Mouse (Mus musculus) heart, adult 8-10 months (tissue): ENCODE data around the gene Cntn6. TPM values are rescaled to one million over a fixed set of nuclear protein-coding genes. Genes with fewer than 3 reads are reported as not detected.

Experiments used
- DNase-seq: peaks from one replicate; pipeline ENCODE4 v3.0.0; 2022; ENCODE audit warnings: low spot score
- total RNA-seq, 4 experiments: library from RNA; stranded (reverse); gene quantifications; 2 replicates each; pipeline ENCODE4 v1.2.4; 2022

The Cntn6 gene
- total RNA-seq, 4 experiments from 2014 or later = not detected

DNA sequence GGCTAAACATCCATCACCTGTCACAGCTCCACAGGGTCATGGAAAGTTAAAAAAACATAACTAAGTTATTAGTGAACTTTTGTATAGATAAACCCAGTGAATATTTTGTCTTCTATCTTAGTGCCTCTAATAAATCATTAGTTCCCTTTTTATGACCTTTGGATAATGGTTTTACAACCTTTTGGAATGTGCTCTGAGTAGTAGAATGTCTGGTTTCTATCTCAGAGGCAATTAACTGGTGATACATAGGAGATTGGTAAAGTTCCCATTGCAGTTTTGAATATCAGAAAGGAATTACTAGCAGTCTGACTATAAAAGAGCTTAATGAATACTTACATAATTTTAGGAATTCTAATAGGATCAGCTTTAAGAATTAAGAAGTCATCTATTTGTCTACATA, 265.5 kb downstream of the Cntn6 start:
- no peak for DNase-seq

DNA sequence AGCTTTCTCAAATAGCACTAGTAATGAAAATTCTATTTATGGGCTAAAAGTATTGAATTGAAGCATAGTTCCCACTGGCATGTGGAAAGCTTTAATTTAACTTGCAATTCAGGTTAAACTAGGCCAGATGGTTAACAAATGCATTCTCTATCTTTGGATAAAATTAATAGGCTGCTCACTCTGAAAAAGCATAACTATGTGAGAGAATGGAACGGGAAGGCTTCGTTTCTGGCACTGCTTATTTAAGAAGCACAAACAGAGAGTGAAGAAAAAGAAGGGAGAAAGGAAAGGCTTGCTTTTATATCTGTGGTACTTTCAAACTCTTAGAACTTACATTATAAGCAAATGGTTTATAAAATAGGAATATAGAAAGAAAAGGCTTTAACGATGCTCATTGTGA, 268.6 kb downstream of the Cntn6 start:
- DNase-seq = no peak

DNA sequence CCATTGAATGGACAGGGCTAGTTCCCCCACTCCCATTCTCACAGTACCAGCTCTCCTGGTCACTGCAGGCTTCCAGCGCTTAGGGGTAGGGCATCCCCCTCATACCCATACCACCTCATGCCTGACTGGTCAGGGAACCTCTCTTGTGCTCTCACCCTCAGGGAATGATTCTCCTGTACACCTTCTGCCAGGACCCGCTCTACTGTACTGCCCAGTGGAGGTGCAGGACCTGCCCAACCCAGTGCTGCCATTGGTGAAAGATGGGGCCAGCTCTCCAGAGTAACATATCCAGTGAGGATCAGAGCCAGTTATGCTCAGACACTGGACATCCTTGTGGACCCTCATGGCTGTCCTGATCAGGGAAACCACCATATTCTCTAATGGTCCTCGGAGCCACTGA, 291.3 kb downstream of the Cntn6 start:
- no peak for DNase-seq

GRCm38 (mm10) chr6:104787502-104787901, 294.9 kb downstream of the Cntn6 start:
- no peak for DNase-seq

DNA sequence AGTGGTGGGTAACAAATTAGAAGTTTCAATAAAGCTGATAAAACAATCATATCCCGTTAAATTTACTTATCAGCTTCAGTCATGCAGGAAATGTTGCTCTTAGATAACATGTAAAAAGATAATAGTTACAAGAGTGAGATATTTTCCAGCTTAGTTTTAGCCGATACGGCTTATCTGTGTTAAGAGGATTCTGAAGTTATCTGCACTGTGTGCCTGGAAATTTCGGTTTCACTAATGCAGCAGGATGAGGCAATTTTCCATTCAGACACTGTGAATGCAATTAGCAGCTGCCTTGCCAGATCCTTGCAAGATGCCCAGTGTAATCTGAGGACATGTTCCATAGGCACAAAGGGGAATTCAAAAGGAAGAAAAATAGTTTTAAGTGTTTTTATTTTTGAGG, 315.9 kb downstream of the Cntn6 start:
- DNase-seq = no peak

DNA sequence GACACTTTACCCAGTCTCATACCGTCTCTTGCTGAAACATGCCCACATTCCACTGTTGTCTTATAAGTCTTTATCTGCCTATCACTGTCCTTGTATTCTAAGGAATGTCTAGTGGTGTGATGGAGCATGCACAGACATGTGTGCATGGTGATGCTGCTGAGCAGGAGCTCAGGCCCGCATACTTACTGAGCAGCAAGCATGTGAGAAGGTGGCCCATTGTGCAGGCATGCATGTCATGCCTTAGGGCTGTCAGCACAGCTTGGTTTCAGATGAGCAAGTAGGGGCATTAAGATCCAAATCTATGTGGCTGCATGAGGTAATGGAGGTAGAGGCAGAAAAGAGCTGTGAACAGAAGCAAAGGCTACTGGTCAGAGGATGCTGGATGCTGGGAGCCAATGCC, 323.0 kb downstream of the Cntn6 start:
- no peak for DNase-seq

DNA sequence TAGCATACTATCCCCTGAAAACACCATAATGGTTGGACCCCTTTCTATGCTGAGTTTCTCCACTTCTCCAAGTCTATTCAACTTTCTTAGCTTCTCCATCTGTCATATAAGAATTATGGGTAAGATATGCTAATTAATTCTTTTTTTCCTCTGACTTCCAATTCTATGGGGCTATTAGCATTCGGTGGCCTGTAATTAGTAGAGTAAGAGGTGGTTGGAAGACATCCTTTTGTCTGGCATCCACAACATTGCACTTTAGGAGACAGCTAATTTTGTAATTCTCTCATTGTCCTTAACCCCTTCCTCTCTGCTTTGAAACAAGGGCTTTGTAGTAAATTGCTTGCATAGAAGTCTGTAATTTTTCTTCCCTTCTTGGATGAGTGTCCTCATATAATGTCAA, 387.1 kb downstream of the Cntn6 start:
- DNase-seq = no peak

DNA sequence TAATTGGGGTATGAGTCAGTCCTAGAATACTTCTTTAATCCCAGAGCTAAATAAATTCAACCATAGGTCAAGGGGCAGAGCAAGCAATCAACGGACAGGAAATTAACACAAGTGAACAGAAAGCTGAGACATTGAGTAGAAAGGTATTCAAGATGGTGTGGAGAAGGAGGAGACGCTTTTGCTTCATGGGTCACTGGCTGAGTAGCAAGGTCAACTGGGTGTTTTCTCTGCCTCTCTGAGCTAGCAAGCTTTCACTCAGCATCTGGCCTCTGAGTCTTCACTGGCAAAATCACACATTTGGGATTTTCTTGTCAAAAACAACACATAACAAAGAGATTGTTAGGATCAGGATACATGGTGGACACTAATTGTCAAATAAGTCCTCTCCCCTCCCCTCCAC, 391.4 kb downstream of the Cntn6 start:
- no peak for DNase-seq

DNA sequence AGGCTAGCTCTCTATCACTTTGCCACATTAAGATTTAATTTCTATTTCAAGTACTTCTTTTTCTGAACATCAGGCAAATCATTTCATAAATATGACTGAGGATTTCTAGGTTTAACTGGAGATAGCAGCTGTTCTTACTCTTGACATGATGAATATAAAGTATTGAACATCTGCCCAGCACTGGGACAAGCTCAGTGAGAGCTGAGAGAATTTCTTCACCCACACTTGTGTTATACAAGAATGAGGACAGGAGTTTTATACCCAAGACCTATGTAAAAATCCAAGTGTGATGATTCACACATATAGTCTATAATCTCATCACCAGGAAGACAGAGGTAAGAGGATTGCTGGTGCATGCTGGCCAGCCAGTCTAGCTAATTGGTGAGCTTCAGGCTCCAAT, 393.2 kb downstream of the Cntn6 start:
- DNase-seq = no peak

- DNase-seq = no peak
Observed at GRCm38 (mm10) chr6:104891071-104891470, 398.5 kb downstream of the Cntn6 start.
